Mouse (Mus musculus) hindbrain, embryonic 12.5 days (tissue): ENCODE measurements at regions not wholly inside any gene's neighbourhood (a gene's known extent, or its start where the extent isn't known, plus 50 kb on each side); places are given as distances from the start of the nearest gene placed in this dataset.

Experiments
- ATAC-seq: fragments of 200-750 bp; cut with Nextera tagmentation; 2 replicates; pipeline ENCODE4 v1.8.0; 2017; ENCODE audit warnings: moderate TSS enrichment; ENCODE audit not compliant: low FRiP score
- H3K27ac ChIP-seq: fragments of 300-500 bp; sonication (generic); 2 replicates; pipeline ENCODE4 v1.5.1; 2016; ENCODE audit warnings: mild to moderate bottlenecking
- H3K27me3 ChIP-seq: fragments of 300-500 bp; sonication (generic); 2 replicates; pipeline ENCODE4 v1.6.1; 2016; ENCODE audit warnings: mild to moderate bottlenecking
- H3K36me3 ChIP-seq: fragments of 300-500 bp; sonication (generic); 2 replicates; pipeline ENCODE4 v1.6.1; 2016; ENCODE audit warnings: mild to moderate bottlenecking
- H3K4me1 ChIP-seq: fragments of 300-500 bp; sonication (generic); 2 replicates; pipeline ENCODE4 v1.6.1; 2016
- H3K4me2 ChIP-seq: fragments of 300-500 bp; sonication (generic); replicated peaks from 2 replicates; pipeline ENCODE4 v1.6.1; 2016; ENCODE audit warnings: mild to moderate bottlenecking
- H3K4me3 ChIP-seq: fragments of 300-500 bp; sonication (generic); 2 replicates; pipeline ENCODE4 v1.5.1; 2016; ENCODE audit warnings: mild to moderate bottlenecking
- H3K9ac ChIP-seq: fragments of 300-500 bp; sonication (generic); 2 replicates; pipeline ENCODE4 v1.6.1; 2016; ENCODE audit warnings: mild to moderate bottlenecking, moderate library complexity
- H3K9me3 ChIP-seq: fragments of 300-500 bp; sonication (generic); replicated peaks from 2 replicates; pipeline ENCODE4 v1.6.1; 2016; ENCODE audit warnings: mild to moderate bottlenecking
- WGBS: fragments of 180-500 bp; shearing (Covaris S2); methylation state at CpG from one replicate; pipeline ENCODE4 v1.1.7; 2016; 5-methylcytosine and 5-hydroxymethylcytosine counted together

DNA sequence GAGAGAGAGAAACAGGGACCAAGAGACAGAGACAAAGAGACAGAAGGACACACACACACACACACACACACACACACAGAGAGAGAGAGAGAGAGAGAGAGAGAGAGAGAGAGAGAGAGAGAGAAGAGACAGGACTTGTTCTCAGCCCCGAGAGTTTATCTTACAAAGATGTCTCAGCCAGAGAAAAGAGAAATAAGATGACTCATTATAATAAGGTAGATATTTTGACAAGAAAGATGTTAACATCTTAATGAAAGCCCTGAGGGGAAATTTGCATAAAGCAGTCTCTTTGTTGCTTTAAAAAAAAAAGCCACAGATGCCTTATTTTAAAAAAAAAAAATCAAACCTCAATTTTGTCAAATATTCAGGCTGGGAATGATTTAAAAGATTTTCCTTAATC lies 78.1 kb upstream of the Tnr start:
- ATAC-seq = no peak
- H3K4me2 ChIP-seq = no peak overlapping the region
- H3K9ac ChIP-seq = no peak overlapping the region
- WGBS = 65% methylated on average over 1 of the region's 1 CpGs
- no peaks in the 10 kb centered on the region for H3K27me3 ChIP-seq
- no peaks in the 10 kb centered on the region for H3K9me3 ChIP-seq
- no peak overlapping the region for H3K4me3 ChIP-seq
- H3K36me3 ChIP-seq = no peaks in the 10 kb centered on the region
- H3K27ac ChIP-seq = no peak overlapping the region
- no peaks in the 10 kb centered on the region for H3K4me1 ChIP-seq

DNA sequence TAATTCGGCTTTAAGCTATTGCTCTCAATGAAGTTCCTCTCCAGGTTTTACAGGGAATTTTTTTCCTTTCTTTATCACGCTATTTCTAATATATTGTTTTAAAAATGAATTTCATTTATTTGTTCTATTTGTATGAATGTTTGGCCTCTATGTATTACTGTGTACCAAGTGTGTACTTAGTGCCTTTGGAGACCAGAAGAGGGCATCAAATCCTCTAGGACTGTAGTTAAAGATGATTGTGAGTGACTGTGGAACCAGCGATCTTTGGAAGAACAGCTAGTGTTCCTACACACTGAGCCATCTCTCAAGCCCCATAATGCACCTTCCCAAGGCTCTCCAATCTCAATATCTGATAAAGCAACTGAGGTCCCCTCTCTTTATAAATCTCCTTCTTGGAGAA lies 72.1 kb upstream of the Tnr start:
- H3K9me3 ChIP-seq = no peaks in the 10 kb centered on the region
- no peaks in the 10 kb centered on the region for H3K27me3 ChIP-seq
- WGBS = 79% methylated on average over 3 of the region's 3 CpGs
- no peaks in the 10 kb centered on the region for H3K36me3 ChIP-seq
- no peak overlapping the region for H3K9ac ChIP-seq
- no peak overlapping the region for H3K4me3 ChIP-seq
- no peak overlapping the region for H3K27ac ChIP-seq
- ATAC-seq = no peak
- no peaks in the 10 kb centered on the region for H3K4me1 ChIP-seq
- H3K4me2 ChIP-seq = no peak overlapping the region

DNA sequence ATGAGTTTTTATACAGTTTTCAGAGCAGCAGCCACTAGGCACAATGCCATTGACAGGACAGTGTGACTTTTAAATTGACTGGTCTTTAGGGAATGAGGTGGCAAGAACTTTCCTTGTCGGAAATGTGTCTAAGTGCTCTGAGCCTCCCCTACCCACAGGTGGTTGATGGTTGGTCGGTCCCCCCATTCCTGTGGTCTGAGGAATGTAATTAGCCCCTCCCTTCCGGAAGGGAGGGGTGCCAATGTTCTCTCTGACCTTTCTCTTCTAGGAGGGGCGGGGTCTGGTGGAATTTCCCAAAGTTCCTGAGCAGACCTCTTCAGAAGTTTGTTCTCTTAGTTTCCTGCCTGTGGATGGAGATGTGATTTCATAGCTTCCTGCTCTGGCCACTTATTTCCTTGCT lies 62.7 kb upstream of the Tnr start:
- Histone ChIP-seq H3K4me1 (no peaks in the 10 kb centered on the region), H3K4me3 (no peak overlapping the region), H3K27me3 (no peaks in the 10 kb centered on the region), H3K9me3 (no peaks in the 10 kb centered on the region), H3K4me2 (no peak overlapping the region), H3K36me3 (no peaks in the 10 kb centered on the region), H3K27ac (no peak overlapping the region), H3K9ac (no peak overlapping the region)
- ATAC-seq = no peak
- WGBS = 80% methylated on average over 4 of the region's 4 CpGs

DNA sequence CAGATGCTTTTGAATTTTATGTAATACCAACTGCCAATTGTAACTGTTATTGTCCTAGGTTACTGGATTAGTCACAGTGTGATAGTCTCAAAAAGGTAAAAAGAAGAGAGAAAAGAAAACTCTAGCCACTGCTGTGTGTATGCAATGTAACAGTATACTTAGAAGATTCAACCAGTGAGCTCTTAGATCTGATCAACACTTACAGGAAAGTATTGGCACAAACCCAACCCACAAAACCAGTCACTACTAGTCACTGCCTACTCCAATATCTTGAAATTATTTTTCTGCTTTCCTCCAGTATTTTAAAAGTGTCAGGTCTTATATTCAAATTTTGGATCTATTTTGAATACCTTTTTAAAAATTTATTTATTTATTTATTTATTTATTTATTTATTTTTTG lies 52.6 kb upstream of the Tnr start:
- Histone ChIP-seq H3K36me3 (no peaks in the 10 kb centered on the region), H3K4me3 (no peak overlapping the region), H3K4me2 (no peak overlapping the region), H3K9ac (no peak overlapping the region), H3K27ac (no peak overlapping the region), H3K9me3 (no peaks in the 10 kb centered on the region), H3K4me1 (no peaks in the 10 kb centered on the region), H3K27me3 (no peaks in the 10 kb centered on the region)
- ATAC-seq = no peak
